Mouse (Mus musculus) right cerebral cortex, postnatal 14 days (tissue): ENCODE results near the gene Greb1.

Source experiments
- DNase-seq: peaks from one replicate; pipeline ENCODE4 v3.0.0; 2022

The Greb1 gene

GRCm38 (mm10) chr12:16669176-16669575 is 131.5 kb downstream of the Greb1 start:
- no peak for DNase-seq

DNA sequence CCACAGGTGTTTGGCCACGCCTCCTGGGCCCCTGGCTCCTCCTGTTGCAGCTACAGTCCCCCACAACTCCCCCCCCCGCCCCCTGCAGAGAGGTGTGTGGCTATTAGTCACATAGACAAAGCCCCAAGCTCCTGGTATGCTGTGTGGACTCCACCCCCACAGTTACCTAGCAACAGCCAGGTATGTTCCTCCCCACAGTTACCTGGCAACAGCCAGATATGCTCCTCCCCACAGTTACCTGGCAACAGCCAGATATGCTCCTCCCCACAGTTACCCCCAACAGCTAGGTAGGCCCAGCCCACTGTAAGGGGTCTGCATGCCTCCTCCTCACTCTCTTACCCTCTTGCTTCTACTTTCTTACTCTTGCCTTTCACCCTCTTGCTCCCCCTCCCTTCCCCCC is 135.7 kb downstream of the Greb1 start:
- DNase-seq: no peak

- no peak for DNase-seq
Observed at GRCm38 (mm10) chr12:16662955-16663585, 137.6 kb downstream of the Greb1 start.

DNA sequence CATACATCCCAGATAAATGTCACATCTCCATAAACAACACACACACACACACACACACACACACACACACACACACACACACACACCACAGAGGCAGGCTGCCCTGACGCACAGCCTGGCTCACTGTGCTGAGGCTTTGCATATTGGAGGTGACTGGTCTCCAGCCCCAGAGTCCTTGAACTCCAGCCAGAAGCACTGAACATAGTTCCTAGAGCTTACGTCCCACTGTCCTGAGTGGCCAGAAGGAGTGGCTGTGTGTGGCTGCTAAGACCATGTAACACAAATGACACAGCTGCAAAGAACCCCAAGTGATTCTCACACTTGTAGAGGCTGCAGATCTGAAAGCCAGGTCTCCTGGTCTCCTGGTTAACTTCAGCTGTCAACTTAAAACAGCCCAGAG is 138.8 kb downstream of the Greb1 start:
- DNase-seq: no peak

GRCm38 (mm10) chr12:16661459-16661858 is 139.2 kb downstream of the Greb1 start:
- no peak for DNase-seq

DNA sequence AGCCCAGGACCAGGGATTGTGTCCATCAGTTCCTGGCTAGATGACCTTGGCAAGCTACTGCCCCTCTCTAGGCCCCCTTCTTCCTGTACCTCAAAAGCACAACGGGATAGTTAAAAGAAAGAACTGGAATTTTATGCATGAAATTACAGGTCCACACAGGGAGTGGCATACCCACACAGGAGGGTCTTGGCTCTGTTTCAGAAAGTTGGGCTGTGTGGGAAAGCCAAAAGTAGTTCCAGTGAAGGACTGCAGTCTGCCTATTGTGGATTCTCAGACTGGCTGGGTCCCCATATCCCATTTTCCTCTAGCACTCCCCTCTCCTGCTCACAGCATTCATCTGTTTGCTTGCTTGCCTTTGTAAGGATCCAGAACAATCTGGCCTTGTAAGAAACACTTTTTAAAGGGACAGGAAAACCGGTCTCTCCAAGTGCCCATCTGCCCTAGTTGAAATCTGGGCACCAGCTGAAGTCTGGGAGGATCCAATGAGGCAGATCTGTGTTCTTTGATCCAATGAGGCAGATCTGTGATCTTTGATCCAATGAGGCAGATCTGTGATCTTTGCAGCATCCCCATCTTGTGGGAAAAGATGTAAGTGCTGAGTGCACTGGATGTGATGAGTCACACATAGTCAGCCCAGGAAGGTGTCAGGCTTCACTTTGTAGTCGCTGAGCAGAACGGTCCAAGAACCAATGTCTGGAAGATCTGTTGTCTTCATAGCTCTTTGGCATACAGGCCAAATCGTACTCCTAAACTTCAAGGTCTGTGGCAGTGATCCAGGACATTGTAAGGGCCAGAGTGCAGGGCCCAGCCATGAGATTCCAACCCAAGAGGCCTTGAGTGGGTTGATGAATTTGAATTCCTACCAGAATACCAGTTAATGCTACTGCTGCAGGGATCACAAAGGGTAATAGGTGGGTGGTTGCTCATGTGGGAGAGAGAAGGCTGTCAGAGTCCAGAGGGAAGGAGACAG is 143.5 kb downstream of the Greb1 start:
- DNase-seq: no peak

DNA sequence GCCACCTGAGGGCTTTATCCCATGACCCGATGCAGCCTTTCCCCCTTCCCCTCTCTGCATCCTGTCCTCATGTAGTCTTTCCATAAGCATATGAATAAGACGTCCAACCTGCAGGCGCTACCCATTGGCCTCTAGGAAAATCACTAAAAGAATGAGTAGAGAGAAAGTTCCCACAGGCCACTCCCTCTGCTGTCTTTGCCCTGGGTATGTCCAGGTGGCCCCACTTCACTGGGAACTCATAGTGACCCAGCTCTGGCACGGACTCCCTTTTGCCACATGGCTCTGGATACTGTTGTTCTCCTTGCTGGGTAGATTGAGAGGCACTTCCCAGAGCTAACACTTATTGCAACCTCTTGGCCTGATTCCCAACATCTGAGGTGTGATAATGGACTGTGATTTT is 145.1 kb downstream of the Greb1 start:
- no peak for DNase-seq

DNA sequence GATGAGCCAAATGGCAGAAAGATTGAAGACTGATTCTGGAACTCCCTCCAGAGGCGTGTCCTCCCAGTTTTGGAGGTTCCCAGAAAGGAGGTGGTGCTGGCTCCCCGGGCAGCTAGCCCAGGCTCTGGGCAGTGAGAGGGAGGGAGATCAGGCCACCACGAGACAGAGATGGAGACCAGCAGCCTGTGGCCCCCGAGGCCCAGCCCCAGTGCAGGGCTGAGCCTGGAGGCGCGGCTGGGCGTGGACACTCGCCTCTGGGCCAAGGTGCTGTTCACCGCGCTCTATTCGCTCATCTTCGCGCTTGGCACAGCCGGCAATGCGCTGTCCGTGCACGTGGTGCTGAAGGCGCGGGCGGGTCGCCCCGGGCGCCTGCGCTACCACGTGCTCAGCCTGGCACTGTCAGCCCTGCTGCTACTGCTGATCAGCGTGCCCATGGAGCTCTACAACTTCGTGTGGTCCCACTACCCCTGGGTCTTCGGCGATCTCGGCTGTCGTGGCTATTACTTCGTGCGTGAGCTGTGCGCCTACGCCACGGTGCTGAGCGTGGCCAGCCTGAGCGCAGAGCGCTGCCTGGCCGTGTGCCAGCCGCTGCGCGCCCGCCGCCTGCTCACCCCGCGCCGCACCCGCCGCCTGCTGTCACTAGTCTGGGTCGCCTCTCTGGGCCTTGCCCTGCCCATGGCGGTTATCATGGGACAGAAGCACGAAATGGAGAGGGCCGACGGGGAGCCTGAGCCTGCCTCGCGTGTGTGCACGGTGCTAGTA is 147.2 kb downstream of the Greb1 start, which contains the start of gene Ntsr2:
Gene Ntsr2 (plus strand): TSS at position 51 of the 762 bp plus-strand sequence.
- peak; percentile 67 for DNase-seq

DNA sequence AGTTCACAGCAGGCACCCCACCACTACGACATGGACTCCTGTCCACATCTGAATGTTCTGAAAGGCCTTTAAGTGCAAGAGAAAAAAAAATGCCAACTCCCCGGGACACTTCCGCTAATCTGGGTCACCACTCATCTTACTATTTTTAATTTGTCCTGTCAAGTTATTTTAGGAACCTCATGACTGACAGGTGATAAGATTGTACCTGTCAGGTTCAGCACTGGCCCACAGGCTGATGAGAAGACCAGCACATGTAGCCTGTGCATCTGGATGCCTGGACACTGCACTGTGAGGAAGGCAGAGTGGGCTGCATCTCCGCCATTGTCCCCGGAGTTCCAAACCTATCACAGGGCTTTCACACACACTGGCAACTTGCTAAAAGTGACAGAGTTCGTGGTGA is 150.9 kb downstream of the Greb1 start:
- no peak for DNase-seq

- no peak for DNase-seq
Observed at GRCm38 (mm10) chr12:16648273-16648672, 152.4 kb downstream of the Greb1 start.

- DNase-seq: no peak
Observed at GRCm38 (mm10) chr12:16646780-16647409, 153.8 kb downstream of the Greb1 start.

GRCm38 (mm10) chr12:16644698-16645097 is 156.0 kb downstream of the Greb1 start:
- DNase-seq: no peak

DNA sequence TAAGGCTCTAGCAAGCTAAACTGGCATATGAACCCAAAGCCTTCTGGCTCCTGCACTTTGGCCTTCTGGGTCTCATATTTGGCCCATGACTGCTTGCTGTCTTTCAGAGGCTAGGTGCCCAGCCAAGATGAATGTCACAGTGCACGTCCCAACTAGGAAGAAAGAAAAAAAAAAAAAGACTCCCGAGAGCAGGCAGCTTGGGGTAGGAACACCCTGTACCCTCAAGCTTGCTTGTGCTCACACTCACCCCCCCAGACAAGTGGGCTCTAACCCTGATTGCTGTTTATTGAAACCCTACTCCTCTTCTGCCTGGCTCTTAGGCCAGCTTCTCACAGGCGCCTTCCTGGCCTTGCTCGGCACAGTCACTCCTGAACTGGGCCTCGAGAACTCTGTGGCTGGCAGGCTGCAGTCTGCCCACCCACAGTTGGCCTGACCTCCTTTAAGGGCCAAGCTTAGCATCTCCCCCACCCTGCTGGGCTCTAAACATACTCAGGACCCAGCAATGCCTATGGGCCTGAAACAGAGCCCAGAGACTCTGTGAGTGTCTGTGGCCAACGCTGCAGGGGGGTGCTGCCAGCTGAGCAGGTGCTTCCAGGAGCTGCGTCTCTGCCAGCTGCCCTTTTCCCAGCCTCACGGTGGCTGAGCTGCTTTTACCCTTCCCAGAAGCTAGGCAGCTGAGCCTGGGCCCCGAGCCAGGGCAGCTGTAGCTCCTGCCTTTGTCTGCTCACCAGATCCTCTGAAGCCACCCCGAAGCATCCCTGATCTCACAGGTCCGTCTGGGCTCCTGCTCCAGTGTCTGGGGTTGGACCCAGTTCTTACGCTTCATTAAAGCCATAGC is 157.0 kb downstream of the Greb1 start:
- DNase-seq: peak; percentile 50

GRCm38 (mm10) chr12:16642000-16642399 is 158.7 kb downstream of the Greb1 start:
- no peak for DNase-seq

GRCm38 (mm10) chr12:16640075-16640474 is 160.6 kb downstream of the Greb1 start:
- DNase-seq: no peak

DNA sequence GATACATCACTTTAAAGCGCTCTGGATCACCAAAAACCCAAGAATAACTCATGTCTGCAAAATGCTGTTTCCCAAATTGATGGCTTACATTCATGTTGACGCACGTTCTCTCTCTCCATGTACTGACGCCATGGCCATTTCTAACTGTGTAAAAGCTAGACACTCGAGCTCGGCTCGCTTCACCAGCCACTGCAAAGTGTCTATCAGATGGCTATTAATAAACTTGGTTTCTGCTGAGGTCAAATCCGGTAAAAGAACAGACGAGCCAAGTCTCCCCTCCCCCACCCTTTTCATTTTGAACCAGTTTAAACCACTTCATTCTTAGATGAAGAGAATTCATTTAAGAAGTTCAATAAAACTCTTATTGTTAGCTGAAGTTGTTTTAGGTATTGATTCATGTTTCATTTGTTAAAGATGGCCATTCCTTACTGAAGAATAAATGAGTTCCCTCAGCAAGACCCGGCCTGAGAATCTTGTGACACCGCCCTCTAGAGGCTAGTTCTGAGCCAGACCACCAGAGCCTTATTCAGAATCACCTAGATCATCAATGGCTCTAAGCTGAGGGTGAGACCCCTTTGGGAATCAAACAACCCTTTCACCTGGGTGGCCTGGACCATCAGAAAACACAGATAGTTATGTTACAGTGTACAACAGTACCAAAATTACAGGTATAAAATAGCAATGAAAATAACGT is 161.5 kb downstream of the Greb1 start:
- no peak for DNase-seq

DNA sequence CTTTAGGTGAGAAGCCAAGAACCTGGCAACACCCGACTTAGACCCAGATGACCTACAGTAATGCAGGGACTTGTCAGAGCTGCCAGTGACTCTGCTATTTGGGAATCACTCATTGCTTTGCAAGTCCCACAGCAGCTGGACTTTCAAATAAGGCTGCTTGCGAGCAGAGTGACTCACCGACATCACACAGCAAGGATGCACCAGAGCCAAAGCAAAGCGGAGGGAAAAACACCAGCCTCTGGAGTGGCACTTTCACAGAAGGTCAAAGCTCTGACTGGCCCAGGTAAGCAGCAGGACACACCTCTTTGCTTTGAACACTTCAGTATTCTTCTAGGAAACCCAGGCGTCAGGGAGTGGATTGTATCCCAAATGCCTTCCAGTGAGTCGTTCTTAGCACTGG is 164.9 kb downstream of the Greb1 start:
- no peak for DNase-seq

GRCm38 (mm10) chr12:16634075-16634813 is 166.4 kb downstream of the Greb1 start:
- DNase-seq: peak; percentile 71

DNA sequence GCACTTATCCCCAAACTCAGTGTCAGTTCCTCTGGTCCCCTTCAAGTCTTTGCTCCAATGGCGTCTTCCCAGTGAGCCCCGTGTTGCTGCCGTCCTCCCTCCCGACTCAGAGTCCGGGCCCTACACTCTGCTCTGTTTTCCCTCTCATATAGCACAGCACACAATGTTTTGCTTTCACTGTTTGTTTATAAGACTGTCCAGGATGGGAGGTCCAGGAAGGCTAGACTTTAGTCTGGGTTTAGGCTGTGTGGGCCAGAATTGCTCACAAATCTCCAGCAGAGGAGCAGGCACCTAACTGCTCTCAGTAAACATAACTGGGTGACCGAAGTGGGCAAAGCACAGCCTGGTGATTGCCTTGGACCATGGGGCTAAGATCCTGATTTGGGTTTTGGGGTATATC is 167.5 kb downstream of the Greb1 start:
- no peak for DNase-seq

- no peak for DNase-seq
Observed at GRCm38 (mm10) chr12:16631423-16631822, 169.3 kb downstream of the Greb1 start.

- DNase-seq: no peak
Observed at GRCm38 (mm10) chr12:16630866-16631185, 169.9 kb downstream of the Greb1 start.
